Mouse (Mus musculus): ENCODE data around the gene Acmsd. TPM values are rescaled to one million over a fixed set of nuclear protein-coding genes. Genes with fewer than 3 reads are reported as not detected.

Gene Acmsd
- 0.12 TPM in 1 of 2 replicates, not detected in the other for polyA plus RNA-seq (2015; fragmentation: Nextera tagmentation; extraction: Ambion mirVana)

DNA sequence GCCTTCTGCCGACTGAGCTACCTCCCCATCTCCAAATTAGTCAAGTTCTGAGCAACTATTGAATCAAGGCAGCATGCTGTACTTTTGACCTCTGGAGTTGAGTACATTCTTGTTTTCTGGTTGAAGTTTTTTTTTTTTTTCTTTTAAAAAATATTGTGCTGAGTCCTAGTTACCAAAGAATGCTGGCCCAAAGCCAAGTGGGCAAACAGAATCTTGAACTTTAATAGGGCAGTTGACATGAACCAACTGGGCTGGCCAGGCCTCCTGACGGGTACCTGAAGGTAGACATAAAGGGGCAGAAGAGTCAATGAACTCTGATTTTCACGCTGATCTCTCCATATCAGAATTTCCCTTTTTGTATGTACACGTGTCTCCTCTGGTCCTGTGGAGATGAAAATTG is at the start of gene Acmsd:
Acmsd (plus strand) TSS at position 318 of the 400 bp plus-strand sequence.

DNA sequence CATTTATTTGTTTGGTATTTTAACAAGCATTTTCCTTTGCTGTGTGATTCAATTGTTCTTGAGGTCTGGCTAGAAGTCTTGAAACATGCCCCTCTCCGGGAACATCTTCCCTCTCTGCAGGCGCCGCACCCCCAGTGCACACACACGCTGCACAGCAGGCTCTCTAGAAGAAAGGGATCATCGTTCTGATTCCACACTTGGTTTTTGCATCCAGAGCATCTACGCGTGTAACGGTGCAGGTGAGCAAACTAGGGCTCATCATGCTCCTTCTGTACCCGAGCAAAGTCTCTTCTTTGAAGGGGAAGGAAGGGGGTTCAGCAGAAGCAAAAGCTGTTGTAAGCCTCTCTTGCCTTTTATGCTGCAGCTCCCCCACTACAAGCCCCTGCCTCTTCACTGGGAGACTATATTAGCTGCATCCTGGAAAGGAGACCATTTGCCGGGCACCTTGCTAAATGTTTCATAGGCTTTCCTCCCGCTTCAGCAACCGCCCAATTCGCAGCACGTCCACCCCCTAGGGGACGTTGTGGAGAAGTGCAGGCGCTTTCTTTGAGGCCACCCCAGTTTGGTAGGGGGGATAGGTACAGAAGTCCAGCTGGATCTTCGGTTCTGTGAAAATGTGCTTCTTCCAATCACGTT is 49.6 kb upstream of the Acmsd start, which contains the start of gene Tmem163:
Tmem163 (minus strand) TSS at position 51 of the 636 bp plus-strand sequence.

DNA sequence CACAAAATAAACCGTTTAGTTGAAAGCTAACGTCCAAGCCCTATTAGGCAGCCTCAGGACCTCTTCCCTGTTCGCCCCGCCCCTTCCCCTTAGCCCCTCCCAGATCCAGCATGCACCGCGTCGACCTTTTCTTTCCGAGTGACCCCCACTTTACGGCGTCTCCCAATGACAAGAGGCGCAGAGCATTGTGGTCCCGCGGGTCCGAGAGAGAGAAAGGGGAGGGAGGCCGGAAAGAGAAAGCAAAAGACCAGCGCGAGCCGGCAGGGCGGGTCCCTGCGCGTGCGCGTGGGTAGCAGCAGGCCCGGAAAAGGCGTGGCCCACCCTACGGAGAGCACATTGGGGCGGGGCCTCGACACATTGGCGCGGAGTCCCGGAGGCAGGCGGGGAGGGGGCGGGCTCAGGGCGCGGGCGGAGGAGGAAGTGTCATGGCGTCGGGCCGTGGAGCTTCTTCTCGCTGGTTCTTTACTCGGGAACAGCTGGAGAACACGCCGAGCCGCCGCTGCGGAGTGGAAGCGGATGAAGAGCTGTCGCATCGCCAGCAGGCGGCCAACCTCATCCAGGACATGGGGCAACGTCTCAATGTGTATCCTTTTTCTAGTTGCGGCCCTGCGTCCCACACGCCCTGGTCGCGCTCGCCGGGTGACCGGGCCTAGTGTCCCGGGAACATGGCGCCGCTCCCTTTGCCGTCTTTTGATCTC is 44.7 kb downstream of the Acmsd start, which contains the start of gene Ccnt2:
Ccnt2 (plus strand) TSS at position 362 of the 698 bp plus-strand sequence.

Other genes with a start within 250 kb of the Acmsd start
- 0.06 and 0.07 TPM in 2 replicates for gene Tmem163, start 49.9 kb upstream of the Acmsd start, polyA plus RNA-seq (2015; fragmentation: Nextera tagmentation; extraction: Ambion mirVana)
- gene Ccnt2, start 44.8 kb downstream of the Acmsd start, polyA plus RNA-seq (2015; fragmentation: Nextera tagmentation; extraction: Ambion mirVana): 30.0 and 32.1 TPM in 2 replicates
- 0.04 TPM in 1 of 2 replicates, not detected in the other for gene Map3k19, start 125.6 kb downstream of the Acmsd start, polyA plus RNA-seq (2015; fragmentation: Nextera tagmentation; extraction: Ambion mirVana)
- gene Rab3gap1, start 139.4 kb downstream of the Acmsd start, polyA plus RNA-seq (2015; fragmentation: Nextera tagmentation; extraction: Ambion mirVana): 15.1 and 15.9 TPM in 2 replicates

Measured in urinary bladder, postnatal 0 days (tissue).